Mouse (Mus musculus) stomach, postnatal 0 days (tissue): Measurements from ENCODE around the gene Sirt1. TPM values are rescaled to one million over a fixed set of nuclear protein-coding genes. Genes with fewer than 3 reads are reported as not detected.
"Not testable (repeated sequence)": the region's sequence is repeated elsewhere in the genome, so short reads cannot be mapped to it uniquely, and the experiment has no call there.

Experiments used
- ATAC-seq: fragments of 200-750 bp; cut with Nextera tagmentation; 2 replicates; pipeline ENCODE4 v1.8.0; 2017; ENCODE audit not compliant: low FRiP score, low TSS enrichment
- DNase-seq: peaks from one replicate; pipeline ENCODE4 v3.0.0-alpha.2; 2016; ENCODE audit warnings: low spot score
- H3K27ac ChIP-seq: fragments of 300-500 bp; sonication (generic); replicated peaks from 2 replicates; pipeline ENCODE4 v1.5.1; 2014; ENCODE audit warnings: mild to moderate bottlenecking, control low read depth
- H3K27me3 ChIP-seq: fragments of 300-500 bp; sonication (generic); 2 replicates; pipeline ENCODE4 v1.6.1; 2014; ENCODE audit warnings: low read length; ENCODE audit not compliant: control insufficient read depth, insufficient read depth
- H3K36me3 ChIP-seq: fragments of 300-500 bp; sonication (generic); 2 replicates; pipeline ENCODE4 v1.6.1; 2014; ENCODE audit warnings: low read length, mixed read lengths; ENCODE audit not compliant: control insufficient read depth, insufficient read depth
- H3K4me1 ChIP-seq: fragments of 300-500 bp; sonication (generic); replicated peaks from 2 replicates; pipeline ENCODE4 v1.6.1; 2014; ENCODE audit warnings: antibody characterized with exemption; ENCODE audit not compliant: control insufficient read depth, insufficient read depth
- H3K4me2 ChIP-seq: fragments of 300-500 bp; sonication (generic); replicated peaks from 2 replicates; pipeline ENCODE4 v1.6.1; 2014; ENCODE audit warnings: low read depth, mild to moderate bottlenecking, control low read depth, moderate library complexity
- H3K4me3 ChIP-seq: fragments of 300-500 bp; sonication (generic); 2 replicates; pipeline ENCODE4 v1.5.1; 2014; ENCODE audit warnings: low read depth, low read length, control low read depth
- H3K9ac ChIP-seq: fragments of 300-500 bp; sonication (generic); 2 replicates; pipeline ENCODE4 v1.6.1; 2014; ENCODE audit warnings: mild to moderate bottlenecking, low read length, control low read depth, mixed read lengths
- H3K9me3 ChIP-seq: fragments of 300-500 bp; sonication (generic); 2 replicates; pipeline ENCODE4 v1.6.1; 2016; ENCODE audit warnings: low read length; ENCODE audit not compliant: control insufficient read depth
- CTCF ChIP-seq: IDR thresholded peaks from 2 replicates; pipeline ENCODE4 v1.5.1; 2016; ENCODE audit warnings: antibody characterized with exemption, low read depth, mild to moderate bottlenecking, moderate library complexity
- EP300 ChIP-seq: optimal IDR thresholded peaks from 2 replicates; pipeline ENCODE3; 2016; ENCODE audit warnings: antibody characterized with exemption
- WGBS: fragments of 180-500 bp; shearing (Covaris S2); extraction: QIAGEN DNeasy Blood & Tissue Kit; methylation state at CpG from one replicate; pipeline ENCODE4 v1.1.7; 2014; 5-methylcytosine and 5-hydroxymethylcytosine counted together
- polyA plus RNA-seq: library from polyadenylated mRNA; unstranded; fragments of >200 nt; fragmentation: Nextera tagmentation; extraction: Ambion mirVana; gene quantifications from 2 replicates; pipeline ENCODE4 v1.2.1, GENCODE M21; 2015

Sirt1 gene
- polyA plus RNA-seq, 1 experiment from 2014 or later = 2.9 TPM

DNA sequence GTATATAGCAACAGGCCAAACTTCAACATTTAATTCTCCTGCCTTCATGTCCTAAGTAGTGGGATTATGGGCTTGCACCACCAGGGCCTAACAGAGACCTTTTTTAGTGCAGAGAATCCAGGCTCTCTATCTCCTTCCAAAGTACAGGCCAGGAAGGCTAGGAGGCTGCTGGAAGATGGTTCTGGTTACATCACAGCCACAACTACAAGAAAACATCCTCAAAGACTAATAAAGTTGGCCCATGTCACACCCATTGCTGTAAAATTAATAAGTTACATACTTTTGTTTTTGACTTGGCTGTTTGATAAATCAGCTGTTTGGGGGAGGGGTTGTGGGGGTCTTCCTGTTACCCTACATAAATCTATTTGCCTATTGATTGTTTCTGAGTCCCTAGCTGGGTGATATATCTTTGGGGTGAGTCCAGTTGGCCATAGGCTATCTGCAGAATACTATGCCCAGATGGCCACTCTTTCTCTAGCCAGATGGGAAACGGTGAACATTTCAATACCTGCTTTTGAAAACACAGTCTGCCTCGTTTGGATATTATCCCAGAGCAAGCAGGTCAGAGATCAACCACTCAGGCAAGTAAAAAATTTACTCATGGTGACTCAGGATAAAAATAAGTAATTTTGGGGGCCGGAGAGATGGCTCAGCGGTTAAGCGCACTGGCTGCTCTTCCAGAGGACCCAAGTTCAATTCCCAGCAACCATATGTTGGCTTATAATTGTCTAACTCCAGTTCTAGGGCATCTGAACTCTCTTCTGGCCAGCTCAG lies 21.4 kb upstream of the Sirt1 start:
- DNase-seq = no peak

DNA sequence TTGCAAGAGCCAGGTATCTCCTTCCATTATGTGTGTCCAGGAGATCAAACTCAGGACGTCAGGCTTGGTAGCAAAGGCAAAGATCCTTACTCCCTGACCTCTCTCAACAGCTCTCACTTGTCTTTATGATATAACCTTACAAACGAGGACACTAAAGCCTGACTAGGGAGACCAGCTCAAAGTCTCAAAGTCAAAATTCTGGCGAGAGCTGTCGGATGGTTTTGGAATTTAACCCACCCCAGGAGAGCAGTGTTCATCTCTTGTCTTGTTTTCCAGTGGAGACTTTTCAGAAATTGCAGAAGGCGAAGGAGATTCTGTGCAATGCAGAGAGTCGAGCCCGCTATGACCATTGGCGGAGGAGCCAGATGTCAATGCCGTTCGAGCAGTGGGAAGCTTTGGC lies 15.5 kb upstream of the Sirt1 start:
- no peak for ATAC-seq
- 91% methylated on average over 10 of the region's 10 CpGs for WGBS

More for the DNA sequence above, 21.4 kb upstream of the Sirt1 start:
- H3K4me3 ChIP-seq = no peak overlapping the region
- H3K4me2 ChIP-seq = no peak overlapping the region
- H3K27ac ChIP-seq = no peak overlapping the region
- H3K36me3 ChIP-seq = no peaks in the 10 kb centered on the region
- 79% methylated on average over 5 of the region's 5 CpGs for WGBS
- no peak overlapping the region for H3K9ac ChIP-seq
- TF ChIP-seq EP300 (no peak), CTCF (no peak)
- ATAC-seq = no peak
- H3K9me3 ChIP-seq = no peaks in the 10 kb centered on the region
- no peaks in the 10 kb centered on the region for H3K27me3 ChIP-seq
- no peaks in the 10 kb centered on the region for H3K4me1 ChIP-seq

DNA sequence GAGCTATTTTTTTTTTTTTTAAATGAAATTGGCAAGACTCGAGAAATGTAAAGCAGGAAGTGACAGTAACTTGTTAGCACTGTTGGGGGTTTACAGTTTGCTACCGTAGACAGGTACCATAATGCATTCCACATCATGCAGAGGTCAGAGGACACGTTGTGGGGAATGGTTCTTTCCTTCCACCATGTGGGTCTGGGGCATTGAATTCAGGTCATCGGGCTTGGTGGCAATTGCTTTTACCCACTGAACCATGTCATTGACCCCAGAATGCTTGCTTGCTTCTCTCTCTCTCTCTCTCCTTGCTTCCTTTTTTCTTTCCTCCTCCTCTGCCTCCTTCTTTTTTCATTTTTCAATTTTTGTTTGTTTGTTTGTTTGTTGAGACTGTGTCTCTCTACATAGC lies 7.4 kb upstream of the Sirt1 start:
- Histone ChIP-seq H3K4me2 (no peak overlapping the region), H3K27me3 (no peaks in the 10 kb centered on the region), H3K9me3 (no peaks in the 10 kb centered on the region), H3K27ac (no peak overlapping the region), H3K9ac (no peak overlapping the region), H3K4me1 (no peaks in the 10 kb centered on the region), H3K36me3 (no peaks in the 10 kb centered on the region), H3K4me3 (no peak overlapping the region)
- DNase-seq = no peak
- no peak for TF ChIP-seq CTCF
- no peak for TF ChIP-seq EP300
- no peak for ATAC-seq
- 69% methylated on average over 4 of the region's 4 CpGs for WGBS

More for the DNA sequence above, 15.5 kb upstream of the Sirt1 start:
- Histone ChIP-seq H3K4me3 (no peak overlapping the region), H3K9ac (no peak overlapping the region), H3K4me2 (no peak overlapping the region), H3K27ac (no peak overlapping the region), H3K9me3 (no peaks in the 10 kb centered on the region), H3K27me3 (no peaks in the 10 kb centered on the region), H3K36me3 (no peaks in the 10 kb centered on the region), H3K4me1 (no peaks in the 10 kb centered on the region)
- DNase-seq = no peak
- no peak for TF ChIP-seq EP300
- TF ChIP-seq CTCF = no peak

DNA sequence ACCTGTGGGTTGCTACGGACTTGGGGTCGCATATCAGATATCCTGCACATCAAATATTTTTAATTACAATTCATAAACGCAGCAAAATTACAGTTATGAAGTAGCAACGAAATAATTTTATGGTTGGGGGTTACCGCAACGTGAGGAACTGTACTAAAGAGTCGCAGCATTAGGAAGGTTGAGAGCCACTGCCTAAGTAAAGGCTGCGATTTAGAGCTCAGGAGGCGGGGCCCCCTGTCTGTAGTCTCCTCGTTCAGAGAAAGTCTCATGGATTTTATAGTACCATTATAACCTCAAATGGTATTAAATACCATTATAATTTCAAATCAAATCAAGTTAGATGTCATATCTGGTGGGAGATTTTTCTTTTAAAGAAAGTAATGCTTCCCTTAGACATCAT lies 5.5 kb upstream of the Sirt1 start:
- no peak for ATAC-seq
- 5% methylated on average over 10 of the region's 10 CpGs for WGBS
- no peaks in the 10 kb centered on the region for H3K9me3 ChIP-seq
- H3K4me1 ChIP-seq = no peaks in the 10 kb centered on the region
- H3K9ac ChIP-seq = peak overlapping the region; percentile 71
- TF ChIP-seq EP300 (no peak), CTCF (peak; percentile 18; the same call in 1 of the 2 replicates)
- no peaks in the 10 kb centered on the region for H3K36me3 ChIP-seq
- H3K27ac ChIP-seq = no peak overlapping the region
- H3K27me3 ChIP-seq = no peaks in the 10 kb centered on the region
- DNase-seq = no peak
- H3K4me2 ChIP-seq = peak overlapping the region; percentile 69
- H3K4me3 ChIP-seq = peak overlapping the region; percentile 58

DNA sequence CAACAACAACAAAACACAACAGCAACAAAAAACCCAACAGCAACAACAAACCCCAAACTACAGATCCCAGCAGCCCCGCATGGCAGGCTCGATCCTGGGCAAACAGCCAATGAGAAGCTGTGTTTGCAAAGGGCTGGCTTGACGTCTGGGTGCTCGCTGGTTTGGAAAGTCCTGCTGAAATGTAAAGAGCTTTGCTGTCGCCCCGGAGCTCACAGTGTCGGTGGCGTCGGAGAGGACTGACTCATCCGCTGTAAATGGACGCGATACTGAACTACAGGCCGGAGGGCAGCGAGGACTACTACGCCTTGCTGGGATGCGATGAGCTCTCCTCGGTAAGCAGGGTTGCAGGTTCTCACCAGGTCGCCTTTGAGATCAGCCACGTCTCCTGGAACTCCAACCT lies 4.9 kb upstream of the Sirt1 start:
- H3K27me3 ChIP-seq = no peaks in the 10 kb centered on the region
- 0 out of 2 replicates have a peak, but pooled peaks cover 2% of the 10 kb centered on the region for H3K4me1 ChIP-seq
- peak overlapping the region; percentile 71 for H3K9ac ChIP-seq
- H3K4me2 ChIP-seq = peak overlapping the region; percentile 69
- H3K4me3 ChIP-seq = peak overlapping the region; percentile 58
- WGBS = under 1% methylated on average over 19 of the region's 19 CpGs
- ATAC-seq = peak; percentile 74
- TF ChIP-seq CTCF (no peak), EP300 (no peak)
- peak overlapping the region; percentile 58; the same call in 1 of the 2 replicates for H3K27ac ChIP-seq
- no peaks in the 10 kb centered on the region for H3K36me3 ChIP-seq
- H3K9me3 ChIP-seq = no peaks in the 10 kb centered on the region
- peak; percentile 87 for DNase-seq

DNA sequence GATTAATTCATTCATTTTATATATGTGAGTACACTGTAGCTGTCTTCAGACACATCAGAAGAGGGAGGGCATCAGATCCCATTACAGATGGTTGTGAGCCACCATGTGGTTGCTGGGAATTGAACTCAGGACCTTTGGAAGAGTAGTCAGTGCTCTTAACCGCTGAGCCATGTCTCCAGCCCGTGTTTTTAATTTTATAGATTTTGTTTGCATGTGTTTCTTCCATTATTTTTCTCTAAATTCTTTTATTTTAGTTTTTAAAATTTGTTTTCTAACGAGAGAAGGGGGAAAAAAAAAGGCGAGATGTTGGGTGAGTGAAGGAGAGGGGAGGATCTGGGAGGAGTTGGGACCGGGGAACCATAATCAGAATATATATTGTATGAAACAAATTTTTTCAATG lies 4.4 kb upstream of the Sirt1 start:
- WGBS = 31% methylated on average over 5 of the region's 5 CpGs
- H3K4me3 ChIP-seq = peak overlapping the region; percentile 58
- not testable (repeated sequence) for DNase-seq, H3K36me3 ChIP-seq, H3K4me1 ChIP-seq, H3K27ac ChIP-seq, H3K9ac ChIP-seq, H3K27me3 ChIP-seq, H3K9me3 ChIP-seq, ATAC-seq
- peak overlapping the region; percentile 69 for H3K4me2 ChIP-seq
